In genomic region chr4:154429770-154430169, GRCm38 (mm10) we compare ENCODE assay signal across 25 mouse cellular contexts.
DNase-seq lines count a peak whose midpoint lies in the region; ATAC-seq and TF ChIP-seq lines count a peak whose summit lies in the region.
"Had no signal": no experiment of that assay in that cellular context is flagged by ENCODE, and none has a peak within 500 bp of the region (broad histone marks: within the 10 kb centered on the region; RNA-seq: fewer than 3 reads in every experiment).

No protein-coding gene starts in this region.

- H3K27ac ChIP-seq in liver, postnatal 0 days (ENCODE audit: low read depth) = no peak overlapping the region
- no peak overlapping the region for H3K27ac ChIP-seq in liver, embryonic 11.5 days (ENCODE audit: low read depth, low read length)
- H3K27ac ChIP-seq: embryonic facial prominence, embryonic 10.5 days; embryonic facial prominence, embryonic 13.5 days; forebrain, embryonic 12.5 days; forebrain, embryonic 15.5 days; heart, adult 2 months; hindbrain, embryonic 12.5 days had no signal

- 55% methylated on average over 2 of the region's 2 CpGs for WGBS in liver, postnatal 0 days (ENCODE audit: insufficient replicate concordance)
- 64% methylated on average over 2 of the region's 2 CpGs for WGBS in liver, embryonic 11.5 days

- peak; percentile 70 for ATAC-seq in liver, postnatal 0 days
- ATAC-seq in liver, embryonic 11.5 days (replicated peaks; ENCODE audit: low FRiP score) = no peak
- ATAC-seq: activated CD4-positive, CD25-positive, alpha-beta regulatory T cell, adult 4 months; forebrain, embryonic 15.5 days had no signal

- H3K9ac ChIP-seq in liver, postnatal 0 days (replicated peaks) = no peak overlapping the region
- no peak overlapping the region for H3K9ac ChIP-seq in liver, embryonic 11.5 days (ENCODE audit: low read depth, low read length)
- H3K9ac ChIP-seq: embryonic facial prominence, embryonic 13.5 days; forebrain, embryonic 12.5 days; forebrain, embryonic 15.5 days; hindbrain, embryonic 12.5 days had no signal

- TF ChIP-seq CTCF in liver, postnatal 0 days (IDR thresholded peaks at IDR 0.05; ENCODE audit: low read depth) = no peak

- TF ChIP-seq EP300 in liver, postnatal 0 days (IDR thresholded peaks at IDR 0.05; ENCODE audit: low read depth) = no peak

- H3K27me3 ChIP-seq in liver, postnatal 0 days (ENCODE audit: insufficient read depth, low read length) = no peaks in the 10 kb centered on the region
- no peaks in the 10 kb centered on the region for H3K27me3 ChIP-seq in liver, embryonic 11.5 days (replicated peaks; ENCODE audit: control insufficient read depth, insufficient read depth, low read length)
- H3K27me3 ChIP-seq: forebrain, embryonic 15.5 days had no signal

- H3K4me2 ChIP-seq in liver, postnatal 0 days (ENCODE audit: low read depth, low read length) = no peak overlapping the region
- no peak overlapping the region for H3K4me2 ChIP-seq in liver, embryonic 11.5 days
- H3K4me2 ChIP-seq: embryonic facial prominence, embryonic 13.5 days; forebrain, embryonic 12.5 days; forebrain, embryonic 15.5 days; heart, embryonic 11.5 days; hindbrain, embryonic 12.5 days had no signal

- H3K9me3 ChIP-seq in liver, postnatal 0 days (ENCODE audit: low read length) = no peaks in the 10 kb centered on the region
- H3K9me3 ChIP-seq in liver, embryonic 11.5 days (ENCODE audit: control insufficient read depth, low read length) = no peaks in the 10 kb centered on the region
- H3K9me3 ChIP-seq: embryonic facial prominence, embryonic 10.5 days; embryonic facial prominence, embryonic 13.5 days; forebrain, embryonic 12.5 days; forebrain, embryonic 15.5 days; hindbrain, embryonic 12.5 days had no signal

- peak; percentile 67 for DNase-seq in kidney, adult 11 months
- DNase-seq in kidney, postnatal 10 days = no peak
- peak; percentile 33 to 53 for DNase-seq in kidney, adult 8-10 months
- no peak for DNase-seq in kidney, postnatal 4 days
- DNase-seq in liver, postnatal 0 days = no peak
- DNase-seq in liver, embryonic 11.5 days (ENCODE audit: low spot score) = no peak
- DNase-seq in layer of hippocampus, postnatal 25 days (ENCODE audit: extremely low spot score in 1 of 2, low spot score in 1 of 2) = no peak
- DNase-seq: adrenal gland, adult 8-10 months; adrenal gland, postnatal 25 days; cerebellum, adult 11-12 months; cerebellum, adult 8-10 months; cerebellum, postnatal 10 days; cerebellum, postnatal 36 days; embryo, embryonic 11 days; gastrocnemius, postnatal 10 days; gastrocnemius, postnatal 36 days; heart, adult 2 months had no signal

- peaks cover 4% of the 10 kb centered on the region; the same call in 1 of the 2 replicates for H3K4me1 ChIP-seq in liver, postnatal 0 days (ENCODE audit: insufficient read depth)
- H3K4me1 ChIP-seq in liver, embryonic 11.5 days (replicated peaks; ENCODE audit: control insufficient read depth, insufficient read depth, low read length) = no peaks in the 10 kb centered on the region

- H3K4me3 ChIP-seq in liver, postnatal 0 days (ENCODE audit: low read depth, low read length) = no peak overlapping the region
- H3K4me3 ChIP-seq in liver, embryonic 11.5 days (ENCODE audit: low read depth, low read length) = no peak overlapping the region
- H3K4me3 ChIP-seq: embryonic facial prominence, embryonic 10.5 days; embryonic facial prominence, embryonic 13.5 days; erythroblast, embryonic 14.5 days; forebrain, embryonic 12.5 days; forebrain, embryonic 15.5 days; heart, adult 2 months; hindbrain, embryonic 12.5 days had no signal

- H3K36me3 ChIP-seq in liver, postnatal 0 days (replicated peaks; ENCODE audit: insufficient read depth, low read length) = no peaks in the 10 kb centered on the region
- H3K36me3 ChIP-seq in liver, embryonic 11.5 days (ENCODE audit: control insufficient read depth, insufficient read depth, low read length) = no peaks in the 10 kb centered on the region
- H3K36me3 ChIP-seq: embryonic facial prominence, embryonic 13.5 days; forebrain, embryonic 12.5 days; forebrain, embryonic 15.5 days; hindbrain, embryonic 12.5 days had no signal

Comparison
In these comparisons a context has a peak if more than half of its experiments do, and no peak if none do; other contexts are left out.
1. DNase-seq: peak in kidney, adult 11 months (single experiment) and kidney, adult 8-10 months (2 of 2); none in kidney, postnatal 10 days (single experiment), kidney, postnatal 4 days (0 of 2), liver, postnatal 0 days (single experiment), liver, embryonic 11.5 days (single experiment) and layer of hippocampus, postnatal 25 days (0 of 2).